Mouse (Mus musculus) left cerebral cortex, adult 8-10 months (tissue): Measurements from ENCODE around the gene Dimt1. TPM values are rescaled to one million over a fixed set of nuclear protein-coding genes. Genes with fewer than 3 reads are reported as not detected.
"Not testable (repeated sequence)": the region's sequence is repeated elsewhere in the genome, so short reads cannot be mapped to it uniquely, and the experiment has no call there.

ENCODE experiments used
- DNase-seq, 2 experiments: peaks; one replicate each; pipeline ENCODE4 v3.0.0; 2022; ENCODE audit warnings: low spot score in 2 of 2
- total RNA-seq, 4 experiments: library from RNA; stranded (reverse); gene quantifications; 2 replicates each; pipeline ENCODE4 v1.2.4; 2022

Gene Dimt1
- total RNA-seq, 4 experiments from 2014 or later = 14.8 to 21.6 (median 18.7) TPM

DNA sequence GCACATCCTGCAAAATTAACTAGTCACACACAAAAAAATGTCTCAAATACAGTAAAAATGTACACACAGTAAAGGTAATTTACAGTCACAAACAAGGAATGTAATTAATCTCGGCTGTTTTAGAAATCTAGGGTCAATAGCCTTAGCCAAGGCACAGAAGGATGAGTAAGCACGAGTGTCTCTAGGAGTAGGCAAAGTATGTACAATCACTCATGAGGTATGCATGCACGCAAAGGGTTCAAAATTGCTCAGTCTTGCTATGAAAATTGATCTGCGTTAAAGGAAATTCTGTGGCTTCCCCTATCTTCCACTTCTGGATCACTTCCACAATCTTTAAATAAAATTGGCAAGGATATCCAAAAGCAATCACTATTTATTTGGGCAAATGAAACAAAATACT lies 14.6 kb downstream of the Dimt1 start:
- no peak for DNase-seq

- no peak for DNase-seq
Measured at GRCm38 (mm10) chr13:106996891-106997290, 50.0 kb downstream of the Dimt1 start.

DNA sequence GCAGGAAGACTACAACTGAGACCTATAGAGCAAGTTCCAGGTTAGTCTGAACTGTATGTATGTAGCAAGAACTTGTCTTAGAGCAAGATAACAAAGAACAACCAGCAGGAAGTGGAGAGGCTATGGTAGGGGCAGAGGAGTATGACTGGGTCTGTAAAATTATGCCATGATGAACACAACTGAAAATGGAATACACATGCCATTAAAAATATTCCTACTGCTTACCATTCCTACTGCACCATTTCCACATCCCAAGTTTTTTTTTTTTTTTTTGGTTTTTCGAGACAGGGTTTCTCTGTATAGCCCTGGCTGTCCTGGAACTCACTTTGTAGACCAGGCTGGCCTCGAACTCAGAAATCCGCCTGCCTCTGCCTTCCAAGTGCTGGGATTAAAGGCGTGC lies 50.6 kb downstream of the Dimt1 start:
- DNase-seq = not testable (repeated sequence)

- no peak for DNase-seq
Measured at GRCm38 (mm10) chr13:106998026-106998425, 51.1 kb downstream of the Dimt1 start.

GRCm38 (mm10) chr13:106998671-106999070 lies 51.7 kb downstream of the Dimt1 start:
- no peak for DNase-seq

GRCm38 (mm10) chr13:107003211-107003610 lies 56.3 kb downstream of the Dimt1 start:
- DNase-seq = no peak

- DNase-seq = no peak
Measured at GRCm38 (mm10) chr13:107008174-107008573, 61.2 kb downstream of the Dimt1 start.

Other genes starting within 250 kb of the Dimt1 start
- gene Ipo11, start 10.2 kb upstream of the Dimt1 start, total RNA-seq = 10 to 100 TPM; 58.1 to 74.8 (median 63.8) TPM
- gene Kif2a, start 75.0 kb downstream of the Dimt1 start, total RNA-seq = 10 to 100 TPM; 77.4 to 94.3 (median 88.1) TPM